Mouse (Mus musculus) embryonic facial prominence, embryonic 13.5 days (tissue): ENCODE measurements around the gene Gdf10. TPM values are rescaled to one million over a fixed set of nuclear protein-coding genes. Genes with fewer than 3 reads are reported as not detected.

Experiments
- ATAC-seq: fragments of 200-750 bp; cut with Nextera tagmentation; 2 replicates; pipeline ENCODE4 v1.8.0; 2017; ENCODE audit warnings: low read depth; ENCODE audit not compliant: insufficient number of reproducible peaks, insufficient read depth, low FRiP score, low TSS enrichment
- H3K27ac ChIP-seq: fragments of 300-500 bp; sonication (generic); 2 replicates; pipeline ENCODE4 v1.5.1; 2015; ENCODE audit warnings: moderate library complexity, mild to moderate bottlenecking, inconsistent platforms
- H3K27me3 ChIP-seq: fragments of 300-500 bp; sonication (generic); 2 replicates; pipeline ENCODE4 v1.6.1; 2015; ENCODE audit warnings: mild to moderate bottlenecking, inconsistent platforms
- H3K36me3 ChIP-seq: fragments of 300-500 bp; sonication (generic); 2 replicates; pipeline ENCODE4 v1.6.1; 2015; ENCODE audit warnings: mild to moderate bottlenecking, inconsistent platforms
- H3K4me1 ChIP-seq: fragments of 300-500 bp; sonication (generic); 2 replicates; pipeline ENCODE4 v1.6.1; 2015; ENCODE audit warnings: inconsistent platforms
- H3K4me2 ChIP-seq: fragments of 300-500 bp; sonication (generic); 2 replicates; pipeline ENCODE4 v1.6.1; 2015; ENCODE audit warnings: moderate library complexity, mild to moderate bottlenecking, inconsistent platforms
- H3K4me3 ChIP-seq: fragments of 300-500 bp; sonication (generic); 2 replicates; pipeline ENCODE4 v1.5.1; 2015; ENCODE audit warnings: mild to moderate bottlenecking, inconsistent platforms
- H3K9ac ChIP-seq: fragments of 300-500 bp; sonication (generic); 2 replicates; pipeline ENCODE4 v1.6.1; 2015; ENCODE audit warnings: mild to moderate bottlenecking, inconsistent platforms
- H3K9me3 ChIP-seq: fragments of 300-500 bp; sonication (generic); 2 replicates; pipeline ENCODE4 v1.6.1; 2016; ENCODE audit warnings: inconsistent platforms
- WGBS: fragments of 180-500 bp; shearing (Covaris S2); methylation state at CpG from one replicate; pipeline ENCODE4 v1.1.7; 2015; ENCODE audit warnings: mixed read lengths; 5-methylcytosine and 5-hydroxymethylcytosine counted together
- polyA plus RNA-seq: library from polyadenylated mRNA; unstranded; fragments of >200 nt; fragmentation: Nextera tagmentation; extraction: Ambion mirVana; gene quantifications from 2 replicates; pipeline ENCODE4 v1.2.1, GENCODE M21; 2015

The Gdf10 gene
- polyA plus RNA-seq, 1 experiment from 2014 or later = 21.2 TPM

GRCm38 (mm10) chr14:33940739-33941138 is 17.4 kb downstream of the Gdf10 start, which contains the start of gene Gdf2:
TSS of gene Gdf2 (plus strand) at chr14:33941039.
- Histone ChIP-seq H3K9ac (no peak within 1 kb of the TSS), H3K9me3 (no peaks in the 10 kb centered on the region), H3K36me3 (no peaks in the 10 kb centered on the region; the same call in 1 of the 2 replicates), H3K27me3 (peaks cover 10% of the 10 kb centered on the region), H3K4me1 (0 out of 2 replicates have a peak, but pooled peaks cover 3% of the 10 kb centered on the region), H3K4me2 (no peak within 1 kb of the TSS), H3K27ac (no peak within 1 kb of the TSS), H3K4me3 (no peak within 1 kb of the TSS)
- ATAC-seq = no peak
- 73% methylated on average over 8 of the region's 8 CpGs for WGBS

GRCm38 (mm10) chr14:33942222-33942621 is 18.8 kb downstream of the Gdf10 start:
- ATAC-seq = no peak

GRCm38 (mm10) chr14:33946125-33946524 is 22.7 kb downstream of the Gdf10 start:
- H3K27me3 ChIP-seq = peaks cover under 1% of the 10 kb centered on the region
- ATAC-seq = no peak
- WGBS = 73% methylated on average over 6 of the region's 6 CpGs

More at GRCm38 (mm10) chr14:33942222-33942621, 18.8 kb downstream of the Gdf10 start:
- WGBS = 73% methylated on average over 5 of the region's 5 CpGs
- H3K4me2 ChIP-seq = no peak overlapping the region
- H3K36me3 ChIP-seq = no peaks in the 10 kb centered on the region
- H3K4me3 ChIP-seq = no peak overlapping the region
- no peak overlapping the region for H3K27ac ChIP-seq
- peaks cover 2% of the 10 kb centered on the region for H3K27me3 ChIP-seq
- H3K9me3 ChIP-seq = no peaks in the 10 kb centered on the region
- 0 out of 2 replicates have a peak, but pooled peaks cover 3% of the 10 kb centered on the region for H3K4me1 ChIP-seq
- no peak overlapping the region for H3K9ac ChIP-seq

GRCm38 (mm10) chr14:33952233-33952981 is 29.0 kb downstream of the Gdf10 start:
- Histone ChIP-seq H3K4me3 (no peak overlapping the region), H3K9ac (no peak overlapping the region), H3K36me3 (no peaks in the 10 kb centered on the region), H3K4me1 (0 out of 2 replicates have a peak, but pooled peaks cover 3% of the 10 kb centered on the region), H3K27ac (no peak overlapping the region), H3K9me3 (no peaks in the 10 kb centered on the region), H3K4me2 (no peak overlapping the region), H3K27me3 (peaks cover 4% of the 10 kb centered on the region; the same call in 1 of the 2 replicates)
- WGBS = 29% methylated on average over 6 of the region's 6 CpGs
- ATAC-seq = no peak

More at GRCm38 (mm10) chr14:33946125-33946524, 22.7 kb downstream of the Gdf10 start:
- H3K4me3 ChIP-seq = no peak overlapping the region
- H3K9me3 ChIP-seq = no peaks in the 10 kb centered on the region
- H3K9ac ChIP-seq = no peak overlapping the region
- H3K4me1 ChIP-seq = no peaks in the 10 kb centered on the region
- H3K36me3 ChIP-seq = no peaks in the 10 kb centered on the region
- H3K27ac ChIP-seq = no peak overlapping the region
- H3K4me2 ChIP-seq = no peak overlapping the region

GRCm38 (mm10) chr14:33953761-33954160 is 30.4 kb downstream of the Gdf10 start, which contains the start of gene Rbp3:
TSS of gene Rbp3 (plus strand) at chr14:33954003.
- no peak within 1 kb of the TSS for H3K4me2 ChIP-seq
- no peaks in the 10 kb centered on the region for H3K9me3 ChIP-seq
- peaks cover 15% of the 10 kb centered on the region; the same call in 1 of the 2 replicates for H3K27me3 ChIP-seq
- ATAC-seq = no peak
- H3K9ac ChIP-seq = no peak within 1 kb of the TSS
- no peak within 1 kb of the TSS for H3K27ac ChIP-seq
- 0 out of 2 replicates have a peak, but pooled peaks cover 3% of the 10 kb centered on the region for H3K4me1 ChIP-seq
- no peak within 1 kb of the TSS for H3K4me3 ChIP-seq
- WGBS = 82% methylated on average over 5 of the region's 5 CpGs
- no peaks in the 10 kb centered on the region for H3K36me3 ChIP-seq

- H3K4me3 ChIP-seq = no peak overlapping the region
- H3K9ac ChIP-seq = no peak overlapping the region
- H3K4me2 ChIP-seq = no peak overlapping the region
- 78% methylated on average over 13 of the region's 13 CpGs for WGBS
- ATAC-seq = no peak
- 0 out of 2 replicates have a peak, but pooled peaks cover 3% of the 10 kb centered on the region for H3K4me1 ChIP-seq
- H3K27me3 ChIP-seq = peaks cover 17% of the 10 kb centered on the region; the same call in 1 of the 2 replicates
- no peaks in the 10 kb centered on the region for H3K9me3 ChIP-seq
- H3K36me3 ChIP-seq = no peaks in the 10 kb centered on the region
- H3K27ac ChIP-seq = no peak overlapping the region
These were observed 32.7 kb downstream of the Gdf10 start for GRCm38 (mm10) chr14:33956055-33956454.

GRCm38 (mm10) chr14:33958186-33958585 is 34.8 kb downstream of the Gdf10 start:
- H3K4me1 ChIP-seq = no peaks in the 10 kb centered on the region
- H3K27me3 ChIP-seq = peaks cover 17% of the 10 kb centered on the region; the same call in 1 of the 2 replicates
- H3K27ac ChIP-seq = no peak overlapping the region
- 89% methylated on average over 4 of the region's 4 CpGs for WGBS
- no peak overlapping the region for H3K9ac ChIP-seq
- no peak for ATAC-seq
- H3K4me2 ChIP-seq = no peak overlapping the region
- H3K36me3 ChIP-seq = no peaks in the 10 kb centered on the region
- no peak overlapping the region for H3K4me3 ChIP-seq
- no peaks in the 10 kb centered on the region for H3K9me3 ChIP-seq

GRCm38 (mm10) chr14:33958841-33959240 is 35.5 kb downstream of the Gdf10 start:
- no peak overlapping the region for H3K9ac ChIP-seq
- no peaks in the 10 kb centered on the region for H3K9me3 ChIP-seq
- no peak for ATAC-seq
- H3K27me3 ChIP-seq = peaks cover 17% of the 10 kb centered on the region; the same call in 1 of the 2 replicates
- no peaks in the 10 kb centered on the region for H3K36me3 ChIP-seq
- H3K4me1 ChIP-seq = no peaks in the 10 kb centered on the region
- WGBS = 67% methylated on average over 3 of the region's 3 CpGs
- no peak overlapping the region for H3K4me2 ChIP-seq
- no peak overlapping the region for H3K4me3 ChIP-seq
- H3K27ac ChIP-seq = no peak overlapping the region

- Histone ChIP-seq H3K4me1 (no peaks in the 10 kb centered on the region), H3K4me3 (no peak overlapping the region), H3K9ac (no peak overlapping the region), H3K9me3 (no peaks in the 10 kb centered on the region), H3K27ac (no peak overlapping the region), H3K27me3 (peaks cover 17% of the 10 kb centered on the region; the same call in 1 of the 2 replicates), H3K4me2 (no peak overlapping the region), H3K36me3 (no peaks in the 10 kb centered on the region)
- 12% methylated on average over 9 of the region's 9 CpGs for WGBS
- no peak for ATAC-seq
These were observed 36.0 kb downstream of the Gdf10 start for GRCm38 (mm10) chr14:33959341-33959740.

GRCm38 (mm10) chr14:33965675-33966074 is 42.3 kb downstream of the Gdf10 start:
- no peaks in the 10 kb centered on the region for H3K4me1 ChIP-seq
- no peaks in the 10 kb centered on the region for H3K9me3 ChIP-seq
- no peaks in the 10 kb centered on the region for H3K27me3 ChIP-seq
- H3K4me2 ChIP-seq = no peak overlapping the region
- H3K9ac ChIP-seq = no peak overlapping the region
- no peak overlapping the region for H3K27ac ChIP-seq
- H3K36me3 ChIP-seq = no peaks in the 10 kb centered on the region
- no peak for ATAC-seq
- H3K4me3 ChIP-seq = no peak overlapping the region
- WGBS = 69% methylated on average over 7 of the region's 7 CpGs

- peaks cover 5% of the 10 kb centered on the region; the same call in 1 of the 2 replicates for H3K27me3 ChIP-seq
- no peaks in the 10 kb centered on the region for H3K36me3 ChIP-seq
- no peak overlapping the region for H3K4me3 ChIP-seq
- H3K4me2 ChIP-seq = no peak overlapping the region
- H3K27ac ChIP-seq = no peak overlapping the region
- peaks cover under 1% of the 10 kb centered on the region; the same call in 1 of the 2 replicates for H3K4me1 ChIP-seq
- no peaks in the 10 kb centered on the region for H3K9me3 ChIP-seq
- ATAC-seq = no peak
- WGBS = 42% methylated on average over 7 of the region's 7 CpGs
- no peak overlapping the region for H3K9ac ChIP-seq
These were observed 49.3 kb downstream of the Gdf10 start for GRCm38 (mm10) chr14:33972679-33973078.

GRCm38 (mm10) chr14:33974752-33975151 is 51.4 kb downstream of the Gdf10 start:
- ATAC-seq = no peak
- Histone ChIP-seq H3K4me2 (no peak overlapping the region), H3K4me1 (peaks cover 11% of the 10 kb centered on the region; the same call in 1 of the 2 replicates), H3K27ac (no peak overlapping the region), H3K9ac (no peak overlapping the region), H3K9me3 (no peaks in the 10 kb centered on the region), H3K27me3 (peaks cover 15% of the 10 kb centered on the region), H3K36me3 (no peaks in the 10 kb centered on the region), H3K4me3 (no peak overlapping the region)
- 28% methylated on average over 5 of the region's 5 CpGs for WGBS
